Mouse (Mus musculus) liver, embryonic 16.5 days (tissue): ENCODE results near the gene Ghr. TPM values are rescaled to one million over a fixed set of nuclear protein-coding genes. Genes with fewer than 3 reads are reported as not detected.

Experiments used
- ATAC-seq: fragments of 200-750 bp; cut with Nextera tagmentation; 2 replicates; pipeline ENCODE4 v1.8.0; 2017; ENCODE audit warnings: low read depth, mild to moderate bottlenecking, moderate number of reproducible peaks, moderate library complexity
- H3K27ac ChIP-seq: fragments of 300-500 bp; sonication (generic); 2 replicates; pipeline ENCODE4 v1.5.1; 2014; ENCODE audit warnings: mild to moderate bottlenecking, low read length
- H3K27me3 ChIP-seq: fragments of 300-500 bp; sonication (generic); 2 replicates; pipeline ENCODE4 v1.6.1; 2014; ENCODE audit warnings: low read depth, low read length, mixed read lengths; ENCODE audit not compliant: control insufficient read depth, insufficient read depth
- H3K36me3 ChIP-seq: fragments of 300-500 bp; sonication (generic); 2 replicates; pipeline ENCODE4 v1.6.1; 2014; ENCODE audit warnings: mild to moderate bottlenecking; ENCODE audit not compliant: control insufficient read depth, insufficient read depth
- H3K4me1 ChIP-seq: fragments of 300-500 bp; sonication (generic); 2 replicates; pipeline ENCODE4 v1.6.1; 2014; ENCODE audit warnings: low read depth, low read length, mixed read lengths; ENCODE audit not compliant: control insufficient read depth
- H3K4me2 ChIP-seq: fragments of 300-500 bp; sonication (generic); 2 replicates; pipeline ENCODE4 v1.6.1; 2014; ENCODE audit warnings: low read depth, low read length, mixed read lengths
- H3K4me3 ChIP-seq: fragments of 300-500 bp; sonication (generic); 2 replicates; pipeline ENCODE4 v1.5.1; 2014; ENCODE audit warnings: low read depth, mild to moderate bottlenecking, low read length
- H3K9ac ChIP-seq: fragments of 300-500 bp; sonication (generic); 2 replicates; pipeline ENCODE4 v1.6.1; 2014; ENCODE audit warnings: low read depth, low read length
- H3K9me3 ChIP-seq: fragments of 300-500 bp; sonication (generic); replicated peaks from 2 replicates; pipeline ENCODE4 v1.6.1; 2016; ENCODE audit warnings: low read length; ENCODE audit not compliant: control insufficient read depth
- WGBS: fragments of 180-500 bp; shearing (Covaris S2); extraction: QIAGEN DNeasy Blood & Tissue Kit; methylation state at CpG from one replicate; pipeline ENCODE4 v1.1.7; 2014; ENCODE audit not compliant: insufficient replicate concordance; 5-methylcytosine and 5-hydroxymethylcytosine counted together
- polyA plus RNA-seq: library from polyadenylated mRNA; unstranded; fragments of >200 nt; fragmentation: Nextera tagmentation; extraction: Ambion mirVana; gene quantifications from 2 replicates; pipeline ENCODE4 v1.2.1, GENCODE M21; 2015

Ghr gene
- polyA plus RNA-seq, 1 experiment from 2014 or later: 33.4 TPM

DNA sequence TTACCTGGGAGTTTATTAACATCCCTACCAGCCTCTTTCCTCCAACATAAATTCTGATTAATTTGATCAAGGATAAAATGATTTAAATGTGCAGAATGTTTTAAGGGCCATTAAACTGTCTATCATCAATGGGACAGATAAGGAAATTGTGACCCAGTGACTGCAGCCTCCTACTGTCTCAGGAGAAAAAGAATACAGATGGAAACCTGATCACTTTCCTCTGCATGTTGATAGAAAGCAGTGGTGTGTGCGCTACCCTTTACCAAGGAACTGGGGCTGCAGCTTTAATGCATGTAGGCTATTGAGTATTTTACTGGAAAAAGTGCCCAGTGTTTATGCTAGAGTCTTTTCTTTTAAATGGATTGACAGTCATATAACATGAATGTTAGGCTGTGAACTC lies 19.8 kb downstream of the Ghr start:
- Histone ChIP-seq H3K4me3 (no peak overlapping the region), H3K9ac (no peak overlapping the region), H3K4me2 (no peak overlapping the region), H3K9me3 (no peaks in the 10 kb centered on the region), H3K27ac (no peak overlapping the region), H3K4me1 (no peaks in the 10 kb centered on the region), H3K36me3 (no peaks in the 10 kb centered on the region), H3K27me3 (no peaks in the 10 kb centered on the region)
- WGBS: 52% methylated on average over 1 of the region's 1 CpGs
- ATAC-seq: no peak

DNA sequence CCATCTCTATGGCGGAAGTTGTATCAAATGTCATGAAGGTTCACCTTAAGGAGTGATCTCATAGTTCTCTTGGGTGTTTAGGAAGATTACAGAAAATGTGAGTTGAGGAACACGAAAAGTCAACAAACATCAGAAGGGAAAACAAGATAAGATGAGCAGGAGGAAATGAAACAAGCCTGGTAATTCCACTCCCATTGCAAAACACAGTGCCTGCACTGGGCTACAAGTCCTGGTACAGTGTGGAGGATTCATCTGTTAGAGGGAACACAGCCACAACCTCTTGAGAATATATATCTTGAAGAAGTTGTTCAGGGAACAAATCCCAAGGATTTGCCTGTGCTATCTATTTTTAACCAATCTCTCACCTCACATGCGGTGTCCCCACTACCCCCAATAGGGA lies 24.8 kb downstream of the Ghr start:
- Histone ChIP-seq H3K4me1 (no peaks in the 10 kb centered on the region), H3K27ac (no peak overlapping the region), H3K4me3 (no peak overlapping the region), H3K4me2 (no peak overlapping the region), H3K36me3 (no peaks in the 10 kb centered on the region), H3K9me3 (no peaks in the 10 kb centered on the region), H3K9ac (no peak overlapping the region), H3K27me3 (no peaks in the 10 kb centered on the region)
- no peak for ATAC-seq
- WGBS: 55% methylated on average over 3 of the region's 3 CpGs

DNA sequence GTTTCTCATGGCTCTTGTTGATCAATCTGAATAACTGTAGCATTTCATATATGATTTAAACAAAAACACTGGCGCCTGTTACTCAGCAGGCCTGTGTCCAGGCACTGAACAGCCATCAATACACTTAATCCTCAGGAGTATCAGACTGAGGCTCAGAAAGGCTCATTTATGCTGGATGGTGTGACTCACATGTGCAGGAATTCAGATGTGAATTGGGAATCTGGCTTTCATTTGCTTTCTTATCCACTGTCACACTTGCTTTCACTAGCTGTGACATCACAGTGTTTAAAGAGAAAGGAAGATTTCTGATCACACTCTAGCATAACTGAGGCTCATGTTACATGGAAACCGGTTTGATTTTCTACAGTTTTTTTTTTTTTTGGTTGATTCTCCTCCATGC lies 39.0 kb downstream of the Ghr start:
- H3K4me1 ChIP-seq: no peaks in the 10 kb centered on the region

DNA sequence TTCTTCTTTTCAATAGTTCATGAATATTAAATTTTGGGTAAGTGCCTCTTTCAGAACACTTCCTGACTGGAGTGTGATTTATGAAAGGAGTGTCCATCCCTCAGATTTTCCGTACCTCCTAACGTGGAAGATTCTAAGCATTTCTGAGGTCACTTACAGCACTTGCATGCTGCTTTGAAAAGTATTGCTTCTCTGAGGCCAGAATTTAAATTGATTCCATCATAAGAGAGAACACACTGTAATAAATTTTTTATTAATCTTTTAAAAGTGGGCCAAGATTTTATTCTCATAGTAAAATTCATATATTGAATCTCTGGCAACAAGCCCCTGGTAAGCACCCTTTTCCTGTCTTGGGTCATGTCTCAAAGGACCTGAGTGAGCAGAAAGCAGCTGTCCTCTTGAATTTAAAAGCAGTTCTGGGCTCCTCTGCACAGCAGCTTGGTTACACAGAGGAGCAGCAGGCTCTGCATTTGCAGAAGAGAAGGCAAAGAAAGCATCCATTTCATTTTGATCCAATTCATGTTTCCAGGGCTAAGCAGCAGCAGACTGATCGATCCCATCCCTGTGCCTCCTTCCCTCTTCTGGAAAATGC lies 46.9 kb downstream of the Ghr start:
- Histone ChIP-seq H3K27ac (no peak overlapping the region), H3K9me3 (no peaks in the 10 kb centered on the region)

More for the DNA sequence above, 39.0 kb downstream of the Ghr start:
- no peak overlapping the region for H3K9ac ChIP-seq
- no peak overlapping the region for H3K4me2 ChIP-seq
- no peak overlapping the region for H3K4me3 ChIP-seq
- WGBS: 55% methylated on average over 2 of the region's 2 CpGs
- H3K9me3 ChIP-seq: no peaks in the 10 kb centered on the region
- H3K36me3 ChIP-seq: no peaks in the 10 kb centered on the region
- no peak overlapping the region for H3K27ac ChIP-seq
- no peak for ATAC-seq
- no peaks in the 10 kb centered on the region for H3K27me3 ChIP-seq

DNA sequence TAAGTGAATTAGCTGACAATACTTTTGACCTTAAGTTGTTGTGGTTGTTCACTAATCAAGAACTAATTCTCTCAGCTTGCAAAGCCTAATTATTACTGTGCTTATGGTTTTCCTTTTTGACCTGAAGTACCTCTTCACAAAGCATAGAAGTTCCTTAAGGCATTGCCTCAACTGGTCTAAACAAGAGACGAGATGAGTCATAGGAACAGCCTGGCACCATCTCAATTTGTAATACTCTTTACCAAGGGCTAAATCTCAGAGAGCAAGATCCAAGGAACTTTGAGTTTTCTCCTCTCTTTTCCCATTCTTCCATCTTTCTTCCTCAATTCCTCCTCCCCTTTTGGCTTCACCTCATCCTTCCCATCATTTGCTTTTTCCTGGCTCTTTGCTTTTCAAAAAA lies 69.3 kb downstream of the Ghr start:
- H3K27ac ChIP-seq: no peak overlapping the region
- no peaks in the 10 kb centered on the region for H3K9me3 ChIP-seq
- no peak overlapping the region for H3K9ac ChIP-seq
- no peak overlapping the region for H3K4me3 ChIP-seq
- no peak for ATAC-seq
- H3K36me3 ChIP-seq: no peaks in the 10 kb centered on the region
- no peaks in the 10 kb centered on the region for H3K4me1 ChIP-seq
- WGBS: 46% methylated on average over 1 of the region's 1 CpGs
- no peaks in the 10 kb centered on the region for H3K27me3 ChIP-seq
- no peak overlapping the region for H3K4me2 ChIP-seq

More for the DNA sequence above, 46.9 kb downstream of the Ghr start:
- 67% methylated on average over 3 of the region's 3 CpGs for WGBS
- H3K4me1 ChIP-seq: no peaks in the 10 kb centered on the region
- ATAC-seq: no peak
- no peak overlapping the region for H3K4me3 ChIP-seq
- H3K27me3 ChIP-seq: no peaks in the 10 kb centered on the region
- no peak overlapping the region for H3K4me2 ChIP-seq
- no peaks in the 10 kb centered on the region for H3K36me3 ChIP-seq
- H3K9ac ChIP-seq: no peak overlapping the region

DNA sequence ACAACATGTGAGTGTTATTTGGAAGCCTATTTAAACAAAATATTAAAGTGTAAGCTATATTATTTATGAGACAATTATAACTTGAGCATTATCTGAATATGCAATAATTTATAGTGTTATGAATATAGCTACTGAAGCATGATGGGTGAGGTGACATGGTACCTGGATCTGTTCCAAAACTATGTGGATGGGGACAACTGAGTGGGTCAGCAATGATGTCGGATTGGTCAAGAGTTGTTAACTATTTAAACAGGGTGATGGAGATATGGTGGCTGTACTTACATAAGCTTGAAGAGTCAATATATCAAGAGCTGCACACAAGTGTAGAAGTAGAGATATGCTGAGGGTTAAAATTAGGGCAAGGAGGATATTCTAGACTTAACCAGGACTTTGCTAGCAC lies 70.9 kb downstream of the Ghr start:
- H3K4me2 ChIP-seq: no peak overlapping the region
- H3K27me3 ChIP-seq: no peaks in the 10 kb centered on the region
- no peak overlapping the region for H3K9ac ChIP-seq
- H3K4me1 ChIP-seq: no peaks in the 10 kb centered on the region
- no peak overlapping the region for H3K27ac ChIP-seq
- WGBS: 51% methylated on average over 1 of the region's 1 CpGs
- ATAC-seq: no peak
- H3K36me3 ChIP-seq: no peaks in the 10 kb centered on the region
- H3K9me3 ChIP-seq: no peaks in the 10 kb centered on the region
- no peak overlapping the region for H3K4me3 ChIP-seq

DNA sequence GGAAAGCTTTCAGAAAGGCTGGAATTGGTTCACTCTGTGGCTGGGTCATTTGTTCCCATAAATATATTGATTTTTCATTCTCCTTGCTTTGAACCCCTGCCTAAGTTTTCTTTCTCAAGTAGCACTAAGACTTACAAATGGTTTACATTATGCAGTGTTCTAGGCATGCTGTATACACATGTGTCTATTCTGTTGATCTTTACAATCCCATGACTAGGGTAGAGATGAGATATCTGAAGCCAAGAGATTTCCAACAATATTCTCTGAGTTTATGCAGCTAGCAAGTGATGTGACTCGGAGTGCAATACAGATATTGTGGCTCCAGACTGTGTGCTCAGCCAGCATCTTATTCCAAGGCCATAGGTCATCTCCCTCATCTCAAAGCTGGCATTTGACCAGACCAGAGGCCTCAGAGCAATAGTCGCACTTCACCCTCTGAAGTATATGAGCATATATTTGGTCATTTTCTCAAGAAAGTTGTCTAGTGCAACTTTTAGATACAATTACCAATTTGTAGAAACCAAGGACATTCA lies 71.6 kb downstream of the Ghr start:
- Histone ChIP-seq H3K4me2 (no peak overlapping the region), H3K4me1 (no peaks in the 10 kb centered on the region), H3K9me3 (no peaks in the 10 kb centered on the region), H3K4me3 (no peak overlapping the region), H3K9ac (no peak overlapping the region), H3K36me3 (no peaks in the 10 kb centered on the region), H3K27ac (no peak overlapping the region), H3K27me3 (no peaks in the 10 kb centered on the region)
- no peak for ATAC-seq
- 54% methylated on average over 2 of the region's 2 CpGs for WGBS

DNA sequence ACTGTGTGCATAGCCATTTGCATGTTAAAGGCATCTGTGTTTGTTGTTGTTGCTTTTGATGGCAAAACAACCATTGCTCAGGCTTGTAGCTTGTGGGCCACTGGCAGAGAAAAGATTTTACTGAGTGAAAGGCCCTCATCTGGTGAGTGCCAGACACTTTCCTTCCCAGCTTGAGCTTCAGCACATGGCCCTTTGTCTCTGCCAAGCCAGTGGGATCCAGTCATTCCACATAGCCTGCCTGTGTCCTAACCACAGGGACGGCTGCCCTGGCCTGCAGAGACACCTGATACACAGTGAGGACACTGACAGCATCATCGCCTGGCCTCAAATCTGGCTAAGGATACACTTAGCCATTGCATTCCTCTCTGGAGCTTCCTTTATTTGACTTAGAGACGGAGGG lies 74.2 kb downstream of the Ghr start:
- H3K4me3 ChIP-seq: no peak overlapping the region
- H3K4me2 ChIP-seq: no peak overlapping the region
- no peaks in the 10 kb centered on the region for H3K4me1 ChIP-seq
- no peak for ATAC-seq
- H3K36me3 ChIP-seq: no peaks in the 10 kb centered on the region
- H3K9ac ChIP-seq: no peak overlapping the region
- no peaks in the 10 kb centered on the region for H3K27me3 ChIP-seq
- no peak overlapping the region for H3K27ac ChIP-seq
- H3K9me3 ChIP-seq: no peaks in the 10 kb centered on the region
- WGBS: 54% methylated on average over 3 of the region's 3 CpGs

DNA sequence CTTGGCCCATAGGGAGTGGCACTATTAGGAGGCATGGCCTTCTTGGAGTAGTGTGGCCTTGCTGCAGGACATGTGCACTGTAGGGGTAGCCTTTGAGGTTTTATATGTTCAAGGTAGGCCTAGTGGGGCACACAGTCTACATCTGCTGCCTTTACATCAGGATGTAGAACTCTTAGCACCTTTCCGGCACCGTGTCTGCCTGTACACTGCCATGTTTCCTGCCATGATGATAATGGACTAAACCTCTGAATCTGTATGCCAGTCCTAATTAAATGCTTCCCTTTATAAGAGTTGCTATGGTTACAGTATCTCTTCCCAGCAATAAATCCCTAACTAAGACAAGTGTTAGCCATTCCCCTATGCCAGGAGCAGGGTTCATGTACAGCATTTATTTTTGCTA lies 76.0 kb downstream of the Ghr start:
- Histone ChIP-seq H3K9ac (no peak overlapping the region), H3K4me1 (no peaks in the 10 kb centered on the region), H3K27ac (no peak overlapping the region), H3K36me3 (no peaks in the 10 kb centered on the region), H3K4me2 (no peak overlapping the region), H3K27me3 (no peaks in the 10 kb centered on the region), H3K9me3 (no peaks in the 10 kb centered on the region), H3K4me3 (no peak overlapping the region)
- ATAC-seq: no peak
- WGBS: 82% methylated on average over 2 of the region's 2 CpGs
